Mouse (Mus musculus): Measurements from ENCODE around the gene Sprr2a3. TPM values are rescaled to one million over a fixed set of nuclear protein-coding genes. Genes with fewer than 3 reads are reported as not detected.
"Not testable (repeated sequence)": the region's sequence is repeated elsewhere in the genome, so short reads cannot be mapped to it uniquely, and the experiment has no call there.

Gene Sprr2a3
- not detected in 2 replicates for polyA plus RNA-seq (2014; fragmentation: Nextera tagmentation; extraction: Ambion mirVana)

GRCm38 (mm10) chr3:92285101-92285500 is at the start of gene Sprr2a3:
Gene Sprr2a3 (plus strand): TSS chr3:92285417.
- WGBS, result 86% methylated on average over 1 of the region's 1 CpGs

GRCm38 (mm10) chr3:92236463-92237189 is 48.6 kb upstream of the Sprr2a3 start:
- not testable (repeated sequence) for H3K9me3 ChIP-seq (ENCODE audit: control insufficient read depth, low read length); H3K4me1 ChIP-seq (replicated peaks; ENCODE audit: control insufficient read depth, insufficient read depth, low read length); H3K27ac ChIP-seq (ENCODE audit: low read depth, low read length); H3K9ac ChIP-seq (ENCODE audit: low read depth, low read length); H3K36me3 ChIP-seq (ENCODE audit: control insufficient read depth, insufficient read depth, low read length); DNase-seq (ENCODE audit: low spot score); H3K4me3 ChIP-seq (ENCODE audit: low read depth, low read length); H3K27me3 ChIP-seq (ENCODE audit: control insufficient read depth, insufficient read depth, low read length); H3K4me2 ChIP-seq (replicated peaks; ENCODE audit: low read depth, low read length)
- WGBS, result no CpG with 5 or more reads among the region's 5 CpGs
- peak; percentile 28; the same call in 1 of the 2 replicates for ATAC-seq (ENCODE audit: low FRiP score)

More at GRCm38 (mm10) chr3:92285101-92285500, at the start of gene Sprr2a3:
- not testable (repeated sequence) for ATAC-seq (ENCODE audit: low FRiP score); H3K4me2 ChIP-seq (replicated peaks; ENCODE audit: low read depth, low read length); H3K27me3 ChIP-seq (ENCODE audit: control insufficient read depth, insufficient read depth, low read length); H3K9me3 ChIP-seq (ENCODE audit: control insufficient read depth, low read length); H3K27ac ChIP-seq (ENCODE audit: low read depth, low read length); H3K9ac ChIP-seq (ENCODE audit: low read depth, low read length); H3K36me3 ChIP-seq (ENCODE audit: control insufficient read depth, insufficient read depth, low read length); H3K4me3 ChIP-seq (ENCODE audit: low read depth, low read length); H3K4me1 ChIP-seq (replicated peaks; ENCODE audit: control insufficient read depth, insufficient read depth, low read length); DNase-seq (ENCODE audit: low spot score)

GRCm38 (mm10) chr3:92238736-92239135 is 46.5 kb upstream of the Sprr2a3 start:
- not testable (repeated sequence) for H3K4me3 ChIP-seq (ENCODE audit: low read depth, low read length); ATAC-seq (ENCODE audit: low FRiP score); H3K27me3 ChIP-seq (ENCODE audit: control insufficient read depth, insufficient read depth, low read length); H3K4me1 ChIP-seq (replicated peaks; ENCODE audit: control insufficient read depth, insufficient read depth, low read length); H3K27ac ChIP-seq (ENCODE audit: low read depth, low read length); H3K9me3 ChIP-seq (ENCODE audit: control insufficient read depth, low read length); H3K36me3 ChIP-seq (ENCODE audit: control insufficient read depth, insufficient read depth, low read length); DNase-seq (ENCODE audit: low spot score); H3K4me2 ChIP-seq (replicated peaks; ENCODE audit: low read depth, low read length); H3K9ac ChIP-seq (ENCODE audit: low read depth, low read length)

GRCm38 (mm10) chr3:92239197-92239596 is 46.0 kb upstream of the Sprr2a3 start:
- DNase-seq (ENCODE audit: low spot score); H3K4me2 ChIP-seq (replicated peaks; ENCODE audit: low read depth, low read length); H3K36me3 ChIP-seq (ENCODE audit: control insufficient read depth, insufficient read depth, low read length); H3K4me1 ChIP-seq (replicated peaks; ENCODE audit: control insufficient read depth, insufficient read depth, low read length); ATAC-seq (ENCODE audit: low FRiP score); H3K4me3 ChIP-seq (ENCODE audit: low read depth, low read length); H3K27me3 ChIP-seq (ENCODE audit: control insufficient read depth, insufficient read depth, low read length); H3K9ac ChIP-seq (ENCODE audit: low read depth, low read length); H3K27ac ChIP-seq (ENCODE audit: low read depth, low read length); H3K9me3 ChIP-seq (ENCODE audit: control insufficient read depth, low read length): not testable (repeated sequence)
- WGBS, result no CpG with 5 or more reads among the region's 1 CpGs

DNA sequence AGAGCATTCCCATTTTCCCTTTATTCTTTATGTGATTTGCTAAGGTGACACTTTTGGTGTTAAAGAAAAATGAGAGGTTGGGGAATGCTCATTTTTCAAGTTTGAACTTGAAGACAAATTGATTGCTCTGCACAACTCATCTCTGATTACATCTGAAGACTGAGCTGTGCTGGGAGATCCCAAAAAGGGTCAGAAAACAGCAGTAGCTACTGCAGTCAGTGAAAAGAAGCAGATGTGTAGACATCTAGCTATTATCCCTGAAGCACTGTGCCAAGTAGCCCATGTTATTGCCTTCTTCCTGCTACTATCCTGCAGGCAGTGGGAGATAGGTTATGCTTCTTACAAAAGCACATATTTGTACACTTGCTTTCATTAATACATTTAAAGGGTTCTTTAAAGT is 40.4 kb upstream of the Sprr2a3 start:
- H3K4me1 ChIP-seq (replicated peaks; ENCODE audit: control insufficient read depth, insufficient read depth, low read length); H3K9me3 ChIP-seq (ENCODE audit: control insufficient read depth, low read length); H3K27ac ChIP-seq (ENCODE audit: low read depth, low read length); H3K4me3 ChIP-seq (ENCODE audit: low read depth, low read length); DNase-seq (ENCODE audit: low spot score); H3K4me2 ChIP-seq (replicated peaks; ENCODE audit: low read depth, low read length); H3K36me3 ChIP-seq (ENCODE audit: control insufficient read depth, insufficient read depth, low read length); H3K27me3 ChIP-seq (ENCODE audit: control insufficient read depth, insufficient read depth, low read length); H3K9ac ChIP-seq (ENCODE audit: low read depth, low read length): not testable (repeated sequence)
- peak; percentile 23; the same call in 1 of the 2 replicates for ATAC-seq (ENCODE audit: low FRiP score)

DNA sequence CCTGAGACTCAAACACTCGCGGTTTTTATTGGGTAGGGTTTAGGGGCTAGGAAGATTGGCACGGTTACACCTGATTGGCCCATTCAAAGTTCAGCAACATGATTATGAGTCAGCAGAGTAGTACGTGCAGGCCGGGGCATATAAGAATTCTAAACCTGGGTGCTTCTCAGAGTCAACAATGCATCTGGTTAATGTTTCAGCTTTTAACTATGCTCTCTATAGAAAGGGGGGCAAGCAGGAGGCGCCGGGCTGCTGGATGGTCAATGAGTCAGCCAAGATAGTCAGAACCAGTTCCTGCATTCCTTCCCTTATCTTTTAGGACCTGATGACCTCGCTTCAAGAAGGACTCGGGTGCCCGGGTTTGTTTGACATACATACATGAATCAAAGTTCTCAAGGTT is 39.0 kb upstream of the Sprr2a3 start:
- WGBS, result no CpG with 5 or more reads among the region's 10 CpGs
- H3K9me3 ChIP-seq (ENCODE audit: control insufficient read depth, low read length); H3K4me2 ChIP-seq (replicated peaks; ENCODE audit: low read depth, low read length); ATAC-seq (ENCODE audit: low FRiP score); H3K4me1 ChIP-seq (replicated peaks; ENCODE audit: control insufficient read depth, insufficient read depth, low read length); H3K27me3 ChIP-seq (ENCODE audit: control insufficient read depth, insufficient read depth, low read length); H3K9ac ChIP-seq (ENCODE audit: low read depth, low read length); H3K4me3 ChIP-seq (ENCODE audit: low read depth, low read length); H3K36me3 ChIP-seq (ENCODE audit: control insufficient read depth, insufficient read depth, low read length); DNase-seq (ENCODE audit: low spot score); H3K27ac ChIP-seq (ENCODE audit: low read depth, low read length): not testable (repeated sequence)

- H3K9ac ChIP-seq (ENCODE audit: low read depth, low read length); H3K4me1 ChIP-seq (replicated peaks; ENCODE audit: control insufficient read depth, insufficient read depth, low read length); H3K4me2 ChIP-seq (replicated peaks; ENCODE audit: low read depth, low read length); DNase-seq (ENCODE audit: low spot score); H3K27ac ChIP-seq (ENCODE audit: low read depth, low read length); H3K9me3 ChIP-seq (ENCODE audit: control insufficient read depth, low read length); ATAC-seq (ENCODE audit: low FRiP score); H3K4me3 ChIP-seq (ENCODE audit: low read depth, low read length); H3K27me3 ChIP-seq (ENCODE audit: control insufficient read depth, insufficient read depth, low read length); H3K36me3 ChIP-seq (ENCODE audit: control insufficient read depth, insufficient read depth, low read length): not testable (repeated sequence)
Measured at GRCm38 (mm10) chr3:92248494-92248893, 36.7 kb upstream of the Sprr2a3 start.

GRCm38 (mm10) chr3:92250450-92250849 is 34.8 kb upstream of the Sprr2a3 start:
- not testable (repeated sequence) for H3K4me3 ChIP-seq (ENCODE audit: low read depth, low read length); ATAC-seq (ENCODE audit: low FRiP score); H3K4me2 ChIP-seq (replicated peaks; ENCODE audit: low read depth, low read length); H3K27ac ChIP-seq (ENCODE audit: low read depth, low read length); H3K9ac ChIP-seq (ENCODE audit: low read depth, low read length); H3K9me3 ChIP-seq (ENCODE audit: control insufficient read depth, low read length); H3K4me1 ChIP-seq (replicated peaks; ENCODE audit: control insufficient read depth, insufficient read depth, low read length); H3K27me3 ChIP-seq (ENCODE audit: control insufficient read depth, insufficient read depth, low read length); DNase-seq (ENCODE audit: low spot score); H3K36me3 ChIP-seq (ENCODE audit: control insufficient read depth, insufficient read depth, low read length)
- WGBS, result 92% methylated on average over 1 of the region's 2 CpGs

GRCm38 (mm10) chr3:92253860-92254259 is 31.4 kb upstream of the Sprr2a3 start:
- not testable (repeated sequence) for H3K9me3 ChIP-seq (ENCODE audit: control insufficient read depth, low read length); H3K4me3 ChIP-seq (ENCODE audit: low read depth, low read length); H3K27ac ChIP-seq (ENCODE audit: low read depth, low read length); H3K4me1 ChIP-seq (replicated peaks; ENCODE audit: control insufficient read depth, insufficient read depth, low read length); H3K4me2 ChIP-seq (replicated peaks; ENCODE audit: low read depth, low read length); H3K27me3 ChIP-seq (ENCODE audit: control insufficient read depth, insufficient read depth, low read length); H3K36me3 ChIP-seq (ENCODE audit: control insufficient read depth, insufficient read depth, low read length); H3K9ac ChIP-seq (ENCODE audit: low read depth, low read length); DNase-seq (ENCODE audit: low spot score)
- no CpG with 5 or more reads among the region's 8 CpGs for WGBS
- ATAC-seq (ENCODE audit: low FRiP score), result peak; percentile 52

All from hindbrain, embryonic 11.5 days (tissue).